Mouse (Mus musculus): ENCODE measurements around the gene Ube2i.
"Not testable (repeated sequence)": the region's sequence is repeated elsewhere in the genome, so short reads cannot be mapped to it uniquely, and the experiment has no call there.

The Ube2i gene

DNA sequence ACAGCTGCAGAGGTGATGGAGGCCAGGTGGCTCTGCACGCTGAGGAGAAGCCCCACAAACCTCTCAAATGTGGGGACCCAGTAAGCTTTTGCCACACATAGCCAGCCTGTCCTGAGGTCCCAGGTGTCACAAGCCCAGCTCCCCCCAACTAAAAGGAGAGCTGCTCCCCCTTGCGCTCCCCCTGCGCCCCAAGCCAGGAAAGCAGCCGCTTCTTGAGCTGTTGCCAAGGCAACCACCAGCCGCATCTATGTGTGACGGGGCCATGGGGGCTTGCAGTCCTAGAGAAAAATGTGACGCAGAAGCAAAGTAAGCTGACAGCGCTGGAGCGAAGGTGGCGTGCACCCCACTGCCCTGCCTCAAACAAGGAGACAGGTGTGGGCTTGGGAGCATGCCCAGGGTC is 20.7 kb downstream of the Ube2i start:
- no peak for DNase-seq (ENCODE audit: low spot score in 2 of 2)

DNA sequence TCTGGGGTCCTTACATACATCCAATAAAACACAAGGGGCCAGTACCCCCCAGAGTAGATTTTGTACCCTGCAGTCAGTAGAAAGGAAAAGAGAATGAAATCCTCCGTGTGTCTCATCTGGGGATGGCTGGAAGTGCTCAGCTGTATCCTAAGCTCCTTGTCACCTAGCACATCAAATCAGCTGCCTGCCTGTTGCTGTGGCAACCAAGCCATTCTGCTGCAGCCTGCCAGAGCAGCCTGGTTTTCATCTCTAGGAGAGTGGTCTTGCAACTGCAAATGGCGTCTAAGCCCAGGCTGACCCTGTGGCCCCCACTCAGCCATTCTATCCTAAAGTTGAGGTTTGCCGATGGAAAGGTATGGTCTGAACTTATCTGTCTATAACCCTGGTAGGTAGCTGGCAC is 21.8 kb downstream of the Ube2i start:
- DNase-seq (ENCODE audit: low spot score in 2 of 2): no peak

DNA sequence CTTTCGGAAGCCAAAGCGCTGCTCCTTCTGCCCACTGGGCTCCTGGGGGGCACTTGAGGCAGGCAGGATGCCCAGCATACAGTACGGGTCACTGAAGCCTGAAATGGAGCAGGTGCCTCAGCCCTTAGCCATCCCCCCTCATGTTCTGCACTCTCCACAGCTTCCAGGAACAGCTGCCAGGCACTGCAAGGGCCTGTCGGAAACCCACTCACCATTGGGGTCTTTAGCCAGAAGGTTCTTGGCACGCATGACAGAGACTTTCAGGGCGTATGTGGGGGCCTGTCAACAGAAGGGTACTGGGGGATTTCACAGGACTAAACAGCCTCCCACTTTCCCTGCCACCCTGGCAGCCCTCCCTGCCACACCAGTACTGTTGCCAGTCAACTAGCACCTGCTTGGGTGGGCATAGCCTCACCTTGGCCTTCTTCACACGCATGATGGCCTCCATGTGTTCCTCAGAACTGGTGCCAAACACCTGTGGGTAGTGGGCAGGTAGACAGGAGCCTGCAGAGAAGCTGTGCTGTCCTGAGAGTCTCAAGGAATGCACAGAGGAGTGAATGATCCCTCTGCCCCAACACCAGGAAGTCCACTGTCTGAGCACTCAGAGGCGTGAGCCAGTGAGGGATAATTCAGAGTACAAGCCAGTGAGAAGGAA is 24.1 kb downstream of the Ube2i start:
- no peak for DNase-seq (ENCODE audit: low spot score in 2 of 2)

DNA sequence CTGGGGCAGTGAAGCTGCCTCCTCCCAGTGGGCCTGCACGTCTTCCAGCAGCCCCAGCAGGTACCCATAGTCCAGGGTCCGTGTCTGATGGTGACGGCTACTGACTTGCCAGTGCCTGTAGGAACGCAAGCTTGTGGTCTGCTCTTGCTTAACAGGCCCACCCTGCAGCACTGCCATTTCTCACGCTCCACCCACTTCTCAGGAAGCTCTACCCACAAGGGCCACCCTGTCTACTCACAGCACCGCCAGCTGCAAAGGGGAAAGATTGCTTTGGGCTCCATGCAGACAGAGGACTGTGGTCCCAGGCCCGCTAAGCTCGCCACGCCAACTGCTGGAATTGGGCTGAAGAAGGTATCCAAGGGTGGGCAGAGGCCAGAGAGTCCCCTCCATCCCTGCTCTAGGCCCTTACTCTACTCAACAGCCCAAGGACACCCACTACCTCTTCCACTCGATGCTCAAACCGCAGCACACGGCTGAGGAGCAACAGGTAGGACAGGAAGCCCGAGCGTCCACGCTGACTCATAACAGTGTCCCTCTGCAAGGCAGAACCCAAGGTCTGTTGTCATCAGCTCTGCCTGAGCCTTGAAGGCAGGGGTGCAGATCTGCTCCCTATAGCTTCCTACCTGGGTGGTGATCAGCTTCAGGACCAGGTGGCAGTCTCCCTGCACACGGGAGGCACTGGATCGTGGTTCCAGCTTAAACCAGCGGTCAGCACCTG is 26.2 kb downstream of the Ube2i start:
- DNase-seq (ENCODE audit: low spot score in 2 of 2): no peak

DNA sequence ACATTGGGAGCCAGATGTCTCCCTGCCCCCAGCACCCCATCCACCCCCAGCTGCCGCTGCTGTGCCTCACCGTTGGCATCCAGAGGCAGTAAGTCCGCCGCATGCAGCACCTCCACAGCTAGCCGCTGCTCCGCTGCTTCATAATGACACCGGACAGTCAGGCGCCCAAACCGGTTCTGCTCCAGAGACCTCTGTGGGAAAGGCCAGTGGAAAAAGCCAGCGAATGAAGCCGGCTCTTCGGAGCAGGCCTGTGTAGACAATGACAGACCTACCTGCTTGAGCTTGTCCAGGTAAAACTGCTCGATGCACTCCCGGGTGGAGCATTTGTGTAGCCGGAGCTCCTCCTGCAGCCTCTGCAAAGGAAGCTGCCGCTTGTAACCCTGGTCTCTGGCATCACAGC is 30.2 kb downstream of the Ube2i start:
- DNase-seq (ENCODE audit: low spot score in 2 of 2): peak; percentile 64 to 84

DNA sequence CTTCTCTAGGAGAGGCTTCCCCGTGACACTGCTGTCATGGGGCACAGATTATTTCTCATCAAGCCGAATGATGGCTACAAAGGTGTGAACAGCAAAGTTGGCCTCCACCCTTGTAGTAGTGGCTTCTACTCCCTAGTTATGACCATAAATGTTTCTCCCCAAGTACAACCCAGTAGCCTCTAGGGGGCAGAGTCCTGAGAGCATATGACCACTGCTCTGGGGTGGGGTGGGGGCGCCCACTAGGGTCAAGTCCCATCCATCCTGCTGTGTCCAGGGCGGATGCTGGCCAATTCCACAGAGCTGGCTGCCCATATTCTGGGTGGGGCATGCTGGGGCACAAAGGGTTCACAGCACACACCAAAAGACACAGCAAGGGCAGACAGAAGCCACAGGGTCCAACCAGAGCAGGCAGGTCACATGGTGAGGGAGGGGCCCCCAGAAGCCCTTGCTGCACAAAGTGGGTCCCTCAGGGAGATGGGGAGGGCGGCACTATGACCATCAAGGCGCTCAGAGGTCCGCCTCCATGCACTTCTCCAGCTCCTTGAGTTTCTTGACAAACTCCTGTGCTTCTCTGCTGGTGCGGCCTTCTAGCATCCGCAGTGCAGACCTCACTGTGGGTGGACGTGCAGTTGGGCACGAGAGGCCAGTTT is 31.2 kb downstream of the Ube2i start:
- DNase-seq (ENCODE audit: low spot score in 2 of 2): no peak

DNA sequence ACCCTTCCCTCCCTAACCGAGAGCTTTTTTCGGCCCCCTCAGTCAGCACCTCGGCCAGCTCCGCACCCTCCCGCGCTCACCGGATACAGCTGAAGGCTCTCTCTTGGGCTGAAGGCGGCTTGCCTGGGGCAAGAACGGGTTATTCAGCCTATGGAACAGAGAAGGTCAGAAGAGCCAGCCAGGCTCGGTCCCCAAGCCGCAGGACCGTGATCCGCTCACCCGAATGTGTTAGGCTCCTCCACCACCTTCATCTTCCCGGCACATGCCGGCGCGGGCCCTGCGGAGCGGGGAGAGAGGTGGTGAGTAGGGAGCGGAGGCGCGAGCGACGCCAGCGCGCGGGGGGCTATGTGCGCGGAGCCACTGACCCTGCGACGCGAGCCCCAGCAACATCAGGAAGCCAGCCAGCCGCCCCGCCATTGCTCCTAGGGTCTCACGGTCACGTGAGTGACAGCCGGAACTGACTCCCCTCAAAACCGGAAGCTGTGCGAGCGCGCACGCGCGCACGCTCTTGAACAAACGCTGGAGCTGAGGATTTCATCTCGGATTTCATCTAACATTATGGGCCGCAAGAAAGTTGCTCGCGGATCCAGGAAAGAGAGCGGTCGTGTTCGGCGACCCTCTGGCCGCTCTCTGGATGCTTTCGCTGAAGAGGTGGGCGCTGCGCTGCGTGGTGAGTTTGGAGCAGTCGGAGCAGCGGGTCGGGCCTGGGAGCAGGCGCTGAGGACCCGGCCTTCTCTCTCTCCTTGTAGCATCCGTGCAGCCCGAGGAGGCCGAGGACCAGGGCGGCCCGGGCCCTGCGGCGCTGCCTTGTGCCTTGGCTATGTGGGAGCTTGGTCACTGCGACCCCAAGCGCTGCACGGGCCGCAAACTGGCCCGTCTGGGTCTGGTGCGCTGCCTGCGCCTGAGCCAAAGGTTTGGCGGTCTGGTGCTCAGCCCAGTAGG is 34.5 kb downstream of the Ube2i start, which contains the start of the genes Gnptg and Tsr3:
Gene Gnptg, minus strand, starts transcription at position 430 of the 942 bp plus-strand sequence.
Gene Tsr3, plus strand, starts transcription at position 476 of the 942 bp plus-strand sequence.
- peak; percentile 75 to 77 for DNase-seq (ENCODE audit: low spot score in 2 of 2)

DNA sequence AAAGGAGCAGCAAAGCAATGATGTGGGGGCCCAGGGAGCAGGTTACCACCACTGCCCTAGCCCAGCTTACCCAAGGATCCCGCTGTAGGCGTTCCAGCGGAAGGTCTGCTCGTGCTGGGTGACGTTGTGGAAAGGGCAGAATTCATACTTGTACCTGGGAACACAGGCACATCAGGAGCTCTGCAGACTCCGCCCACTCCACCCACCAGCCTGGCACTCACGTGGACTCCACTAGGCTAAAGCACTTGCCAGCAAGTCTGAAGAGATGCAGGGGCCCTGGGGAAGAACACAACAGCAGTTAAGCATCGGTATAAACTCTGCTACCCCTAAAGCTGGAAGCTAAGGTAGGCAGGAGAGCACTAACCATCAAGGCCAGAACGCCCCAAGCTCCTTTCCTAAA is 38.8 kb downstream of the Ube2i start:
- DNase-seq (ENCODE audit: low spot score in 2 of 2): no peak

DNA sequence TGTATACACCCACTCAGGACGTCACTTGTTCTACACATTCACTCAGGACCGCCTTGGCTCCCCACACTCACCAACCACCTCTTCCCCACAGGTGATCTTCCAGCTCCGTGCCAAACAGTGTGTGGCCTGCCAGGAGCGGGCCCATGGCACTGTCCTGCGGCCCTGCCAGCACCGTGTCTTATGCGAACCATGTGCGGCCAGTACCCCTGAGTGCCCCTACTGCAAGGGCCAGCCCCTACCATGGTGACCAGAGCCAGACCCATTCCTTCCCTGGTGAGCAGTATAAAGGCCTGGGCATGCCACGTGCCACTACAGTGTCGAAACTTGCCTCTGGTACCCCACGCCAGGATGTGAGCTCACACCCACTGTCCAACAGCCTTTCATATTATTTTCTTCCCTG is 42.8 kb downstream of the Ube2i start:
- not testable (repeated sequence) for DNase-seq (ENCODE audit: low spot score in 2 of 2)

DNA sequence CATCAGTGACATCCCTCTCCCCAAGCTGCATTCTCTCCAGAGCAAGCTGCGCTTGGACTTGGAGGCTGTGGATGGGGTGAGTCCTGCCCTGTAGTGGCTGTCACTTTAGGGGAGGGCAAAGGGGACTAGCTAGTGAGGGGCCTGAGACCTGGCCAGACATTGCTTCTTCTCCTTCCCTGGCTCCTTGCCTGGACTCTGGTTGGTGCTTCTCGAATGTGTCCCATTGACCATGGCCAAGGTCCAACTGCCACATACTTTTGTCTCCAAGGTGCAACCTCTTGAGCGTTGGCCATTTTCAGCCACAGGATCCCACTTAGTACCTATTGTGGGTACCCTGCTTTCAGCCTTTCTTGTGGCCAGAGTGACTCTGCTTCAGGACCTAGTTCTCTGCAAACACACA is 43.7 kb downstream of the Ube2i start:
- no peak for DNase-seq (ENCODE audit: low spot score in 2 of 2)

DNA sequence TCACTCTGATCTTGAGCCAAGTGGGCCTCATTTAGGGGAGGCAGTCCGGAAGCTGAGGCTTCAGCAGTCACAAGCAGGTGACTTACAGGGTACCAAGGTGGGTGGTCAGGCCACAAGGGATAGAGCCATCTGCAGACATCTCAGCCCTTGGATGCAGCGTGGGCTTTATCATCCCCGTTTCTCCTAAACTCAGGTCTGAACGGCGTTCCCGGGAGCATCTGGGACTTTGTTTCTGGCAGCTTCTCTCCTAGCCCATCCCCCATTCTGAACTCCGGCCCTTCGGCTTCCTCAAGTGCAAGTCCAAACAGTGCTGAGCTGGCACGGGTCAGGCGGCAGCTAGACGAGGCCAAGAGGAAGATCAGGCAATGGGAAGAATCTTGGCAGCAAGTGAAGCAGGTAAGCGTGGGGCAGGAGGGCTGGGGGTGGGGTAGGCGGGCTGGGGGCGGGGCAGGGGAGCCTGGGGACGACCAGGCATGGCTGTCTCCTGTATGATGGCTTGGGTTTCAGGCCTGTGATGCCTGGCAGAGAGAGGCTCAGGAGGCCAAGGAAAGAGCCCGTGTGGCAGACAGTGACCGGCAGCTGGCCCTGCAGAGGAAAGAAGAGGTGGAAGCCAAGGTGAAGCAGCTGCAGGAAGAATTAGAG is 44.3 kb downstream of the Ube2i start:
- DNase-seq (ENCODE audit: low spot score in 2 of 2): not testable (repeated sequence)

DNA sequence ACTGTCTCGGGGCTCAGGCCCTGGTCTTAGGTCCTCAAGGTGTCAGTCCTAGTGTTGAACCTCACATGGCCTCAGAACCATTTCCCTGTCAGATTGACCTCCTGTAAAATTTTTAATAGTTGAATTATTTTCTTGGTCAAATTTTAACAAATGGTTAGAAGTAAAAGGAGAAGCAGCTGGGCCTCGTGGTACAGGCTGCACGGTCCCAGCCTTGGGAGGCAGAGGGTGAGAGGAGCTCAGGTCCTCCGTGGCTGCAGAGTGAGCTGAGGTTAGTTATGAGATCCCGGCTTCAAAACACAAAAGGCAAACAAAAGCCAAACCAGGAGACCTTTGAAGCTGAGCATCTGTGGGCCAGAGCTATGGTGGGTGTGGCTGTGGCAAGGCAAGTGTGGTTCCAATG is 46.4 kb downstream of the Ube2i start:
- DNase-seq (ENCODE audit: low spot score in 2 of 2): no peak

DNA sequence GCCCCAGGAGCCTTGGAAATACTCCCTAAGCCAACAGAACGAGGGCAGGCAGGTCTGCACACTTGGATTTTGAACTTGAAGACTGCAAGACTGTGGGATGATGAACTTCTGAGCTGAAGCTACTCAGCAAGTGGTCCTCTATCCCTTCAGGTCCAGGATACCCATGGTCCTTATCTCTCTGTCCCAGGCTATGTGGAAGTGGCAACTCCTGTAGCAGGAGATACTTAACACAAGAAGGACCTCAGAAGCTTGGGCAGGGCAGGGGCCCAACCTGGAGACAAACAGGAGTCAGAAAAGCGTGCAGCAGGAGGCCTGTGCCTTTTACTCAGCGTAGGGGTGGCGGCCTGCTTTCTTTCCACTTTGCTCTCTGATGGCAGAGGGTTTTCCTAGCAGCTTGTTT is 48.8 kb downstream of the Ube2i start:
- DNase-seq (ENCODE audit: low spot score in 2 of 2): no peak

DNA sequence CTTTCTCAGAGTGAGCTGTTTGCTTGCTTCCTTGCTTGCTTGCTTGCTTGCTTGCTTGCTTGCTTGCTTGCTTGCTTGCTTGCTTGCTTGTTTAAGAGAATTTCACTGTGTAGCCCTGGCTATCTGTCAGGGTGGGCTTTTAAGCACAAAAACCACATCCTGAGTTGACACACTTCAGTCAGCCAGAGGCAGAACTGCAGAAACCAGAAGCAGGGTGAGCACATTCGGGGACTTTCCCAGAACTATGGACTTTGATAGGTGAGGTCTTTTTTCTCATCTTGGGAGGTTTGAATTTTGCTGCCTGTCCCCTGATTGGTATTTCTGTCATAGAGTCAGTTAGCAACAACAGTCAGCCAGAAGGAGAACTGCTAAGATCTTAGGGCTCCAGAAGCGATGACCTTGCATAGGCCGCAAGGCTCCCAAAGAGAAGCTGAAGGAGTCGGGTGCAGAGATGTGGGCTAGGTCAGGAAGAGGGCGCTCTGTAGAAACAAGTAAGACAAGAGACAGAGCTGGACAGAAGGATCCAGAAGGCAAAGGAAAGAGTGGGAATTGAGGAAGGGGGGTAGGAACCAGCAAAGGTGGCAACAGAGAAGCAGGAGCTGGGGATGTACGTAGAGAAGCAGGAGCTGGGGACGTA is 49.7 kb downstream of the Ube2i start:
- DNase-seq (ENCODE audit: low spot score in 2 of 2): no peak

DNA sequence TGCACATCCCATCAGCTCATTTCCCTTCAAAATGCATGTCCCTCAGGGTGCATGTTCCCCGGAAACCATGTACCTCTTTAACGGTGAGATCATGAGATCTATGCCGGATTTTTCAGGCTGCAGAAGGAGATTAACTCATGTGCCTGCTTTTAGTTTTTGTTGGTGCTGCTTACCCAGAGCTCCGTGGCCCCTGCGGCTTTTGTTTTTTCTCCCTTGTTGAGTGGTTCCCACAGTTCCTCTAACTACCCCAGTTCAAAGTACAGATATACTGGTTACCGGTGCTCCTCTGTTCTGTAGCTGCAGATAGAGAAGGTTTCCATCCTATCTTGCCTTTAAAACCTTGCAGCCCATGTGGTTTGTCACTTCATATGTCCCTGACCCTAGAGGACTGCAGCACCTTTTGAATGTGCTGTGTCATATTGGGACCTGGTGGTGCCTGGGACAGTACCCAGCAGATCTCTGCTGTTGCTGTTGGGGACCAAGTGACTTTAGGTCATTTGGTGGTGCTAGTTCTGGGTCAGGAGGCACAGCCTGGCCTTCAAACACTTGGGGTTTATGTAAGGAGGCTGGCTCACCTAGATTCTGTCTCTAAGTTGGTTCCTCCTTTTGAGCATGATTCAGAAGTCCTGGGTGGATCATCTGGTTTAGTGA is 51.3 kb downstream of the Ube2i start:
- DNase-seq (ENCODE audit: low spot score in 2 of 2): no peak

DNA sequence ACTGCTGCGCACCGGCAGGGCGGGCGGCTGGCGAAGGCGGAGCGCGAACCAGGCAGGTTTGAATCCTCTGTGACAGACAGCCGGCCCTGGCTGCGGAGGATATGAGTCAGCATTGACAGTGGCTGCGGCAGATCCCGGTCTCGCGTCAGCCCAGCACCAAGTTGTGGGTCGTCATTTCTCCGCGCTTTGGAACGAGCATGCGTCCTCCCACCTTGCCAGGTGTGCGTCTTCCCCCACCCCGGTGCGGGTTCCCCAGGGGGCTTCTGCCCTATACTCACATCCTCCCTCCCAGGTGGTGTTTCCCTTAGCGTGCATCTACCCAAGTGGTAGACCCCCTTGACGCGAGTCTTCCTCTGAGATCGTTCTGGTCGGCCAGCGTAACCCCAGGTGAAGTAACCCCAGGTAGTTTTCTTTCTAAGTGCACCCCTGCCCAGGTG is 51.9 kb downstream of the Ube2i start:
- DNase-seq (ENCODE audit: low spot score in 2 of 2): not testable (repeated sequence)

DNA sequence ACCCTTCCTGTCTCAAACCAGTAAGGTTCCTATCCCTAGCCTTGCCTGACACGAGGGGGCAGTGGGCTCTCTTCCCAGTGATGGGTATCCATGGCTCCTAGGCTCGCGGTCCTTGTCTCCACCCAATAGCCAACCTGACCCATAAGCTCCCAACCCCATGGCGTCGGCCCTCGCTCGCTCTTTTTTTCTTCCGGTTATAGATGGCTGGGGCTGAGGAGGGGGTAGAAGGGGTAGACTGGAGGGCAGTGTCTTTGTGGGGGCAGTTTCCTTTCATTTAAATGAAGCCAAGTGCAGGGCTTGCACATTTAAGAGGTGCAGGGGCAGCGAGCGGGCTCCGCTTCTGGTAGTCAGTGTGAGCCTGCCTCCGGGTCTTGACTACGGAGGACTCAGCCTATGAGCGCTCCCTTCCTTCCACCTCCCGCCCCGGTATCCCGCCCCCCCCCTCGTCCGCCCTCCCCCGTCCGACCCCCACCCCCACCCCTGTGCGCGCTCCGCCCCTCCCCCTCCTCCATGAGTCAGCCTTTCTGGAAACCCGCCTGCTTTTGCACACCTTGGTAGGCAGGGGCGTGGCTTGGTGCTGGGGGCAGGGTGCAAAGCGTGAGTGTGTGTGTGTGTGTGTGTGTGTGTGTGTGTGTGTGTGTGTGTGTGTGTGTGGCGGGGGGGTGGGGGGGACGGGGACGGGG is 52.5 kb downstream of the Ube2i start:
- DNase-seq (ENCODE audit: low spot score in 2 of 2): peak; percentile 41 to 47

DNA sequence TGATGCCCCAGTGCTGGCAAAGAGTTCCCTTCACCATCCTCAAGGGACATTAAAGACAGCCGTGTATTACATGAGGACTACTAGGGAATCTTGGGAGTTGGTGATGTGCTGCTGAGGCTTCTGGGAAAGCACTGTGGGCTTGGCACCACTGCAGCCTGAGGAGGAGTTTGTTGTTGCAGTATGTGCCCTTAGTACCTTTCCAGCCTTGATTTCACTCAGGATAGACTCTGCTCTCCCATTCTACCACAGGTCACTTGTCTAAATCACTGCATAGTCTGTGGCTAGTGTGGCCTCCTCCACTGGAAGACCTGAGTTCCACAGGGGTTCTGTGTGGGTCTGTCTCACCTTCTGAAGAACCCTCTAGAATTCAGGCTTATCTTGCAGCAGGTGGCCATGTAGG is 53.7 kb downstream of the Ube2i start:
- no peak for DNase-seq (ENCODE audit: low spot score in 2 of 2)

DNA sequence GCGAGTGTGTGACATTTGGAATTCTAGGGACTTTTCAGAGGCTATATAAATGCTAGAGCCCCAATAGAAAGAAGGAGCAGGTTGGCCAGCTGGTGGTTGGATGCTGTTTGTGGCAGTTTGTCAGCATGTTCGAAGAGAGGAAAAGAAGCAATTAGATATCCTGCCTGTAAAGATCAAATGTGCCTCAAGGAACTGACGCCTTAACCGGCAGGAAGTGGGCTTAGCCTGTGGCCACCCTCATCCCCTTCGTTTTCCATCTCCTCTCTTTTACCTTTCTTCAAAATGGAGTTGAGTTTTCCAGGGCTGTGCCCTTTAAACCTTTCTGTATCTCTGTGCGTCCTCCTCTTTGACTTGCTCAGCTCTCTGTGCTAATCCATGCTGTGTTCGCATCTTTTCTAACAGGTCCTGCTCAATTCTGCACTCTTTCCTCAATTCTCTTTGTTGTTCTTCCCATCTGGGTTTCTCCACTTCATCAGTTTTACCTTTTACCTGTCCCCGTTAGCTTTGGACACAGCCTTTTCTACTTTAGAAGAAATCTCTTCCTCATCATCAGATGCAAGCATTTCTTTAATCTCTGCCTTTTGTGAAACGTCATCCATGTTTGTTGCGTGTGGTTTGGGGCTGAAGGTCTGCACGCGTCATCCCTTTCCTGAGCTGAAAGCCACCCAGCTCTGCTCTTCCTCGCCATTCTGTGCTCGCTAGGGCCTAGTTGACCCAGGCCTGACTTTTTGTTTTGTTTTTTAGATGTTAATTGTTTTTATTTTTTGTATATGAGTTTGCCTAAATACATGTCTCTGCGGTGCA is 54.7 kb downstream of the Ube2i start:
- no peak for DNase-seq (ENCODE audit: low spot score in 2 of 2)
